Mouse (Mus musculus) intestine, embryonic 15.5 days (tissue): ENCODE data around the gene 1300017J02Rik. TPM values are rescaled to one million over a fixed set of nuclear protein-coding genes. Genes with fewer than 3 reads are reported as not detected.

Experiments used
- ATAC-seq: fragments of 200-750 bp; cut with Nextera tagmentation; 2 replicates; pipeline ENCODE4 v1.8.0; 2017; ENCODE audit warnings: moderate TSS enrichment, moderate library complexity
- H3K27ac ChIP-seq: fragments of 300-500 bp; sonication (generic); 2 replicates; pipeline ENCODE4 v1.5.1; 2015; ENCODE audit warnings: mild to moderate bottlenecking, inconsistent platforms
- H3K27me3 ChIP-seq: fragments of 300-500 bp; sonication (generic); replicated peaks from 2 replicates; pipeline ENCODE4 v1.6.1; 2015; ENCODE audit warnings: inconsistent platforms
- H3K36me3 ChIP-seq: fragments of 300-500 bp; sonication (generic); 2 replicates; pipeline ENCODE4 v1.6.1; 2015; ENCODE audit warnings: inconsistent platforms
- H3K4me1 ChIP-seq: fragments of 300-500 bp; sonication (generic); replicated peaks from 2 replicates; pipeline ENCODE4 v1.6.1; 2015; ENCODE audit warnings: inconsistent platforms
- H3K4me2 ChIP-seq: fragments of 300-500 bp; sonication (generic); replicated peaks from 2 replicates; pipeline ENCODE4 v1.6.1; 2015; ENCODE audit warnings: mild to moderate bottlenecking, inconsistent platforms
- H3K4me3 ChIP-seq: fragments of 300-500 bp; sonication (generic); replicated peaks from 2 replicates; pipeline ENCODE4 v1.5.1; 2015; ENCODE audit warnings: inconsistent platforms
- H3K9ac ChIP-seq: fragments of 300-500 bp; sonication (generic); 2 replicates; pipeline ENCODE4 v1.6.1; 2015; ENCODE audit warnings: inconsistent platforms
- H3K9me3 ChIP-seq: fragments of 300-500 bp; sonication (generic); 2 replicates; pipeline ENCODE4 v1.6.1; 2016; ENCODE audit warnings: inconsistent platforms
- WGBS: fragments of 180-500 bp; shearing (Covaris S2); methylation state at CpG from one replicate; pipeline ENCODE4 v1.1.7; 2015; 5-methylcytosine and 5-hydroxymethylcytosine counted together
- polyA plus RNA-seq: library from polyadenylated mRNA; unstranded; fragments of >200 nt; fragmentation: Nextera tagmentation; extraction: Ambion mirVana; gene quantifications from 2 replicates; pipeline ENCODE4 v1.2.1, GENCODE M21; 2015

1300017J02Rik gene
- polyA plus RNA-seq, 1 experiment from 2014 or later, result 2.4 TPM

GRCm38 (mm10) chr9:103252906-103253305 is 52.0 kb downstream of the 1300017J02Rik start:
- ATAC-seq, result no peak
- H3K9me3 ChIP-seq, result no peaks in the 10 kb centered on the region
- 80% methylated on average over 5 of the region's 5 CpGs for WGBS

GRCm38 (mm10) chr9:103248618-103249017 is 56.3 kb downstream of the 1300017J02Rik start:
- no peak overlapping the region for H3K4me3 ChIP-seq
- no peak for ATAC-seq
- no peak overlapping the region for H3K9ac ChIP-seq
- no peaks in the 10 kb centered on the region for H3K9me3 ChIP-seq
- H3K27ac ChIP-seq, result no peak overlapping the region
- H3K4me2 ChIP-seq, result no peak overlapping the region
- 56% methylated on average over 4 of the region's 4 CpGs for WGBS
- H3K36me3 ChIP-seq, result no peaks in the 10 kb centered on the region
- no peaks in the 10 kb centered on the region for H3K27me3 ChIP-seq
- no peaks in the 10 kb centered on the region for H3K4me1 ChIP-seq

More at GRCm38 (mm10) chr9:103252906-103253305, 52.0 kb downstream of the 1300017J02Rik start:
- Histone ChIP-seq H3K4me2 (no peak overlapping the region), H3K4me3 (no peak overlapping the region), H3K27ac (no peak overlapping the region), H3K9ac (no peak overlapping the region), H3K27me3 (no peaks in the 10 kb centered on the region), H3K4me1 (no peaks in the 10 kb centered on the region), H3K36me3 (no peaks in the 10 kb centered on the region)

DNA sequence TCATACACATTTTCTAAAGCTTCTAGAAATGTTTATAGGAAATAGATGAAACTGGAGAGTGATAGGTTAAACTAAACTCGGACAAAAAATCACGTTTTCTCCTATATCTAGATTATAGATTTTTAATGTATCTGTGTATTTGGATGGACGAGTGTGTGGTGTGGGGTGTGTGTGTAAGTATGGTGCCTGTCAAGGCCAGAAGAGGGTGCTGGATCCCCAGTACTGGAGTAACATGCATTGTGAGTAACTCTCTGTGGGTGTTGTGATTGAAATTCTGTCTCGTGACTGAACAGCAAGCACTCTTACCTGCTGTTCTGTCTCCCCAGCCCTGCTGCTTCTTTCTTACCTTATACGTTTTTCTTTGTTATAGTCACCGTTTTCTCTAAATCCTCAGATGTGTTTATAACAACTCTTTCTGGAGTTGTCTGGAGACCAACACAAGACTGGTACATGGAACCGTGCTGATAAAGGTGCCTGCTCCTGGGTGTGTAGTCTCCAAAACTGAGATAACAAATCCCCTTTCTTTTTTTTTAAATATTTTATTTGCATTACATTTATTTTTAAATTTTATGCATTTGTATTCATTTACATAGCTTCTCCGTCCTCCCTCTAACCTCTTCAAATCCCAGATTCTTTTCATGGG is 58.2 kb downstream of the 1300017J02Rik start:
- Histone ChIP-seq H3K4me2 (no peak overlapping the region), H3K9me3 (no peaks in the 10 kb centered on the region), H3K27me3 (no peaks in the 10 kb centered on the region), H3K27ac (no peak overlapping the region), H3K9ac (no peak overlapping the region), H3K4me1 (no peaks in the 10 kb centered on the region), H3K4me3 (no peak overlapping the region), H3K36me3 (no peaks in the 10 kb centered on the region)
- WGBS, result 84% methylated on average over 8 of the region's 8 CpGs
- no peak for ATAC-seq

DNA sequence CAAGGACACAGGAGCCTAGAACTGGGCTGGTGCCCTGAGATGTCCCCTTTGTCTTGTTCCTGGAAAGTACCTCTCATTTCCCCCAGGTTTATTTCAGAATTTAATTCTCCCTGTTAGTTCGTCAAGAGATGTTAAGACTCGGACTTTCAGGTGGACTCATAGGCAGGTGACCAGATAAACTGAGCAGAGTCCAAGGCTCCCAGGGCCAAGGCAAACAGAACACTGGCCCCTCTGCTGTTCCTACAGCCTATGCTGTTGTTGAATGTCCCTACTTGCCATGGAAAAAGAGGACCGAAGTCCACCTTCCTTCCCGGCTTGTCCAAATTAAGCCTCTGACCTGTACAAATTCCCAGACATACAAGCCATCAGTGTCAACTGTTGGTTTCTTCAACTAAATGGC is 61.2 kb downstream of the 1300017J02Rik start:
- Histone ChIP-seq H3K9ac (no peak overlapping the region), H3K4me1 (no peaks in the 10 kb centered on the region), H3K9me3 (no peaks in the 10 kb centered on the region), H3K27ac (no peak overlapping the region), H3K36me3 (no peaks in the 10 kb centered on the region), H3K27me3 (no peaks in the 10 kb centered on the region), H3K4me3 (no peak overlapping the region), H3K4me2 (no peak overlapping the region)
- 69% methylated on average over 4 of the region's 4 CpGs for WGBS
- ATAC-seq, result no peak

DNA sequence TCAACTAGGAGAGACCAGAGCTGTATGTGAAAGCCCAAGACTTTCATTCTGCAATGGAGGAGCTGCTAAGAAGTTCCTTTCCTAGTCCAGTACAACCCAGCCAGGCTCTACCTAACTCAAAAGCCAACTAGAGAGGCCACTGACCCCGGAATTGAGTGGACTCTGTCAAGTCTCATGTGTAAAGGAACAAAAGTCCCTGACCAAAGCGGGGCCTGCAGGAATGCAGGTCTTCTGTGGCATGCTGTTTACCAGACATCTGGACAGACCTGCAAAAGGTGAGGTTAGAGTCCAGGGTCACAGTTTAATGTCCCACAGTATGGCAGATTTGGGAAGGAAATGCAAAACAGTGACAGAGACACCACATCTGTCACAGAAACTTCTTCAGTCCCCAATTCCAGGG is 63.7 kb downstream of the 1300017J02Rik start:
- 68% methylated on average over 2 of the region's 2 CpGs for WGBS
- Histone ChIP-seq H3K36me3 (no peaks in the 10 kb centered on the region), H3K9me3 (no peaks in the 10 kb centered on the region), H3K4me3 (no peak overlapping the region), H3K9ac (no peak overlapping the region), H3K27me3 (no peaks in the 10 kb centered on the region), H3K4me1 (no peaks in the 10 kb centered on the region), H3K27ac (no peak overlapping the region), H3K4me2 (no peak overlapping the region)
- no peak for ATAC-seq

DNA sequence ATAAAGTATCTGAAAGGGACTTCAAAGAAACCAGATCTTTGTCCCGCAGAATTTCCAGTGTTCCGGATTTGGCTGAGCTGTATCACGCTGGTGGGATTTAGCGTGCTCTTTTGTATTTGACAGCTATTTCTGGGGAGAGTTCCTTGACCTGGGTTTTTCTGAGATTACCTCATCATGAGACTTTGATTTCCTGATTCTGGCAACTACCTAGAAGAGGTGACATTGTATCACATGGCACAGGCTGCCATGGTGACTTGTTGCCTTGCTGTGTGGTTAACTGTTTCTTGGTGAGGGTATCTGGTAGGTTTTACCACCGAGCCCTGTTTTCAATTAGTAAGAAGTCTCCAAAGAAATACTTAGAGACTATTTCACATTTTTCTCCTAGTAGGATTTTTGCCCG is 65.4 kb downstream of the 1300017J02Rik start:
- H3K4me3 ChIP-seq, result no peak overlapping the region
- no peak overlapping the region for H3K9ac ChIP-seq
- no peaks in the 10 kb centered on the region for H3K36me3 ChIP-seq
- H3K4me1 ChIP-seq, result 0 out of 2 replicates have a peak, but pooled peaks cover 3% of the 10 kb centered on the region
- no peaks in the 10 kb centered on the region for H3K9me3 ChIP-seq
- H3K4me2 ChIP-seq, result no peak overlapping the region
- H3K27ac ChIP-seq, result no peak overlapping the region
- H3K27me3 ChIP-seq, result no peaks in the 10 kb centered on the region
- no peak for ATAC-seq
- WGBS, result 92% methylated on average over 6 of the region's 6 CpGs

DNA sequence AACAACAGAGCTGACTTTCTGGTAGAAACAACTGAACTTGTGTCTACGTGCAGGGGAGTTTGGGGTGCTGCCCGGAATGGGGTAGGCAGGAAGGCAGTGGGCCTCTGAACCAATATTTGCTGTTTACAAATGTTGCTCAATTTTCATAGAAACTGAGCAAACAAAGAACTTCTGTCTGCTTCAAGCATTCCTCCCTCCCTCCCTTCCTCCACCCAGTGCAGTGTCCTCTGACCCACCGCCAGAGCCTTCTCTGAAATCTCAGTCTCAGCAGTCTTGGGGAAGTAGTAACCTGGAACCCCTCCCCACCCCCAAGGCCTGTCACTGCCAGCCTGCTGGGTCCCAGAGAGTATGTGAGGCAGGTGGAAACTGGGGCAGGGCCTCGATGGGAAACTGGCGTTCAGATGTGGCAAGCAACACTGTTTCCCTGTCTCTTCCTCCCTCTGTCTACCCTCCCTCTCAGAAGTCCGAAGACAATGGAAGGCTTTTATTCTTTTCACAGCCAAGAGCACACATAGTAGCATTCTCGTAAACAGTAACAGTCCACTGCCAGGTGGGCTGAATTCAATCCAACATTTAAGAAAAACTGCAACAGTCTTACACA is 70.2 kb downstream of the 1300017J02Rik start:
- 55% methylated on average over 7 of the region's 7 CpGs for WGBS
- H3K36me3 ChIP-seq, result no peaks in the 10 kb centered on the region
- no peaks in the 10 kb centered on the region for H3K9me3 ChIP-seq
- no peaks in the 10 kb centered on the region for H3K27me3 ChIP-seq
- ATAC-seq, result peak; percentile 54
- H3K4me3 ChIP-seq, result no peak overlapping the region
- H3K4me1 ChIP-seq, result 0 out of 2 replicates have a peak, but pooled peaks cover 7% of the 10 kb centered on the region
- no peak overlapping the region for H3K4me2 ChIP-seq
- H3K27ac ChIP-seq, result 0 out of 2 replicates have a peak overlapping the region, but pooled peaks have one; percentile 17
- no peak overlapping the region for H3K9ac ChIP-seq

DNA sequence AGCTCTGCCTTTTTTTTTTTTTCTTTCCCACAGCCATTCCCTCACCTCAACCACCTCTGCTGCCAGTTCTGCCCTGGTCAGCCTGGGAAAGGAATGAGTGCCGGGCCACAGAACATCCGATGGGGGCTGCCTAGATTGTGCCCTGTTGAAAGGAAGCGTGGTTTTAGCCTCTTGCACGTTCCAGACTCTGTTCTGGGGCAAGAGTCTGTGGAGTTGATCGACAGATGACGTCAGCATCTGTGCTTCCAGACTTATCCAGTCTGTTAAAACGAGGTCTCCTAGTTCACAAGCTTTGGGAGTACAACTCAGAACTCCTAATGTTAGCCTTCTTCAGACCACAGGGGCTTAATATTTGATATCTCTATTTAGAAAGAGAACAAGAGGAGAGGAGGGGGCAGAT is 70.8 kb downstream of the 1300017J02Rik start:
- no peak for ATAC-seq
- Histone ChIP-seq H3K9me3 (no peaks in the 10 kb centered on the region), H3K4me3 (no peak overlapping the region), H3K36me3 (no peaks in the 10 kb centered on the region), H3K27ac (0 out of 2 replicates have a peak overlapping the region, but pooled peaks have one; percentile 17), H3K27me3 (no peaks in the 10 kb centered on the region), H3K9ac (no peak overlapping the region), H3K4me2 (no peak overlapping the region), H3K4me1 (0 out of 2 replicates have a peak, but pooled peaks cover 7% of the 10 kb centered on the region)
- 71% methylated on average over 7 of the region's 7 CpGs for WGBS

GRCm38 (mm10) chr9:103233006-103233395 is 71.9 kb downstream of the 1300017J02Rik start:
- Histone ChIP-seq H3K4me3 (no peak overlapping the region), H3K9me3 (no peaks in the 10 kb centered on the region), H3K36me3 (no peaks in the 10 kb centered on the region), H3K27ac (no peak overlapping the region), H3K27me3 (no peaks in the 10 kb centered on the region), H3K9ac (no peak overlapping the region), H3K4me1 (0 out of 2 replicates have a peak, but pooled peaks cover 7% of the 10 kb centered on the region), H3K4me2 (no peak overlapping the region)
- no peak for ATAC-seq
- 50% methylated on average over 7 of the region's 7 CpGs for WGBS

DNA sequence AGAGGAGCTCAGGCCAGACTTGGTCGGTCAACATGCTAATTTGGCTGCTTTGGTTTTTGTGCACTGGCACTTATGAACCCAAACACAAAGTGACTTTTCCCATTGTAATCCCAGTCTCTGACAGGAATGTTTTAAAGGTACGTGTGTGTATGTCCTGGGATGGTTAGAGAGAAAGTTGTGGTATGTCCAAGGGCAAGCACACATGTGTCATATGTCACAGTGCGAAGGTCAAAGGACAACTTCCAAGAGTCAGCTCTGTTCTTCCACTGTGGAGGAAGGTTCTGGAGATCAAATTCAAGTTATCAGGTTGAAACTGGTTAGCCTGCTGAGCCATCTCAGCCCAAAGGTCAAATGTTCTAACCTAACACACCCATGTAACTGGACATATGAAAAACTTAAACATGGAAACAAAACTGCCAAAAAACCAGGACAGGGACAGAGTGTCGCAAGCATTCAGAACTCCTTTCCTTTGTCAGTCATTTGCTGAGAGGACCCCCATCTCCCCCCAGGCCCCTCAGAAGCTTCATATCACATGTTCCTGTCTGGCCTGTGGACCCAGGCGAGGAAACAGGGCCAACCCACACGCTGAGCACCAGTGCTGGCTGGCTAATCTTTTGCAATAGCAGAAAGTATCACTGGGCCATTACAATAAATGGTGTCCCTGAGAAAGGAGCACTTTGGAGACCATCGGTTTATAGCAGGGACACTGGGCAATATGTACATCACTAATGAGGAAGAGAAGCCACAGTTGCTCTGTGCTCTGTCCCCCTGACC is 72.5 kb downstream of the 1300017J02Rik start:
- WGBS, result 86% methylated on average over 7 of the region's 7 CpGs

DNA sequence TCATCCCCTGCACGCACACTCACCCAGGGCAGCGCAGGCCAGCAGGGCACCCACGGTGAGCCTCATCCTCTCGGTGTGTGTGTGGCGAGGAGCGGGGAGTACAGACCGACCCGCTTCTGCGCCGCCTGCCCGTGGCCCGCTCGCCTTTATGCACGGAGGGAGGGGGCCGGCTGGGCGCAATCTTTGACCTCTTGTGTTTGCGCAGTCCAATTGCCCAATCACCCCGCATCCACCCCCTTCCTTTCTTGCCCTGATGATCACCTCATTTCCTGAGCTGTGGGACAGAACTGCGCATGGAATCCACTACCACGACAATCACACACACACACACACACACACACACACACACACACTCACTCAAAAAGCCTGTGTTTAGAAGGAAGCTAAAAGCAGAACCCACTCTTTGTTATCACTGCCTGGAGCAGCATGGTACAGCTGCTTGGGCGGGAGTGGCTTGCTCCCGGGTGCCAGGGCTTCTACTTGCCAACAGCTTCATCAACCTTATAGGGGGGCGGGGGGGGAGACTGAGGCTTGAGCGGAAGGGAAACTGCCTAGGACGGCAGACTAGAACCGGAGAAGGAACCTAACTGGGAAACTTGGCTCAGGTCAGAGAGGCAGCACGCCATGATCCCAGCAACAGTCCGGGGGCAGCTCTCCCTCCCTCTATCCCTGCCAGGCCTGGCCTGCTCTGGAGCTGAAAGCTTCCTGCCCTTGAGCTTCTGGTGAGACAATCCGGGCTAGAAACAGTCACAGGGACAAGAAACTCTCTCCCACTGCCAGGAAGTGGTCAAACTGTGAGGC is 74.5 kb downstream of the 1300017J02Rik start, which contains the start of the genes Gm20425 and Trf:
Gene Gm20425, minus strand, starts transcription at position 157 of the 801 bp plus-strand sequence.
Gene Trf, minus strand, starts transcription at position 294 of the 801 bp plus-strand sequence.
- Histone ChIP-seq H3K4me3 (peak within 1 kb of the TSS; percentile 31), H3K9me3 (no peaks in the 10 kb centered on the region), H3K4me2 (peak within 1 kb of the TSS; percentile 56), H3K9ac (peak within 1 kb of the TSS; percentile 6; the same call in 1 of the 2 replicates), H3K27ac (peak within 1 kb of the TSS; percentile 15), H3K36me3 (no peaks in the 10 kb centered on the region), H3K27me3 (no peaks in the 10 kb centered on the region), H3K4me1 (0 out of 2 replicates have a peak, but pooled peaks cover 7% of the 10 kb centered on the region)
- peak; percentile 83 for ATAC-seq
- WGBS, result 45% methylated on average over 27 of the region's 29 CpGs

More for the DNA sequence above, 72.5 kb downstream of the 1300017J02Rik start:
- Histone ChIP-seq H3K9ac (no peak overlapping the region), H3K27me3 (no peaks in the 10 kb centered on the region), H3K4me3 (no peak overlapping the region), H3K4me2 (no peak overlapping the region), H3K4me1 (0 out of 2 replicates have a peak, but pooled peaks cover 7% of the 10 kb centered on the region), H3K36me3 (no peaks in the 10 kb centered on the region), H3K9me3 (no peaks in the 10 kb centered on the region), H3K27ac (no peak overlapping the region)
- ATAC-seq, result no peak
